Mouse (Mus musculus) midbrain, embryonic 11.5 days (tissue): ENCODE data around the gene Pdia5. TPM values are rescaled to one million over a fixed set of nuclear protein-coding genes. Genes with fewer than 3 reads are reported as not detected.

Source experiments
- ATAC-seq: fragments of 200-750 bp; cut with Nextera tagmentation; 2 replicates; pipeline ENCODE4 v1.8.0; 2017; ENCODE audit warnings: moderate TSS enrichment, moderate library complexity; ENCODE audit not compliant: low FRiP score
- DNase-seq: peaks from one replicate; pipeline ENCODE4 v3.0.0; 2015; ENCODE audit warnings: low spot score; ENCODE audit errors: missing footprints
- H3K27ac ChIP-seq: fragments of 300-500 bp; sonication (generic); 2 replicates; pipeline ENCODE4 v1.5.1; 2014; ENCODE audit warnings: low read depth, low read length
- H3K27me3 ChIP-seq: fragments of 300-500 bp; sonication (generic); 2 replicates; pipeline ENCODE4 v1.6.1; 2014; ENCODE audit warnings: mild to moderate bottlenecking, low read length, moderate library complexity, mixed read lengths; ENCODE audit not compliant: control insufficient read depth, insufficient read depth
- H3K36me3 ChIP-seq: fragments of 300-500 bp; sonication (generic); 2 replicates; pipeline ENCODE4 v1.6.1; 2014; ENCODE audit warnings: mild to moderate bottlenecking, low read length, moderate library complexity, mixed read lengths; ENCODE audit not compliant: control insufficient read depth, insufficient read depth
- H3K4me1 ChIP-seq: fragments of 300-500 bp; sonication (generic); 2 replicates; pipeline ENCODE4 v1.6.1; 2014; ENCODE audit warnings: low read length; ENCODE audit not compliant: control insufficient read depth, insufficient read depth
- H3K4me2 ChIP-seq: fragments of 300-500 bp; sonication (generic); 2 replicates; pipeline ENCODE4 v1.6.1; 2014; ENCODE audit warnings: mild to moderate bottlenecking, moderate library complexity
- H3K4me3 ChIP-seq: fragments of 300-500 bp; sonication (generic); 2 replicates; pipeline ENCODE4 v1.5.1; 2014; ENCODE audit warnings: low read depth, low read length
- H3K9ac ChIP-seq: fragments of 300-500 bp; sonication (generic); 2 replicates; pipeline ENCODE4 v1.6.1; 2014; ENCODE audit warnings: low read length
- H3K9me3 ChIP-seq: fragments of 300-500 bp; sonication (generic); 2 replicates; pipeline ENCODE4 v1.6.1; 2016; ENCODE audit warnings: low read length; ENCODE audit not compliant: control insufficient read depth
- WGBS: fragments of 180-500 bp; shearing (Covaris S2); extraction: QIAGEN DNeasy Blood & Tissue Kit; methylation state at CpG from one replicate; pipeline ENCODE4 v1.1.7; 2014; 5-methylcytosine and 5-hydroxymethylcytosine counted together
- polyA plus RNA-seq: library from polyadenylated mRNA; unstranded; fragments of >200 nt; fragmentation: Nextera tagmentation; extraction: Ambion mirVana; gene quantifications from 2 replicates; pipeline ENCODE4 v1.2.1, GENCODE M21; 2014

The Pdia5 gene
- polyA plus RNA-seq, 1 experiment from 2014 or later, result 9.6 TPM

GRCm38 (mm10) chr16:35487776-35488175 lies 2.9 kb downstream of the Pdia5 start:
- ATAC-seq (no peak), DNase-seq (peak; percentile 76)
- Histone ChIP-seq H3K27me3 (no peaks in the 10 kb centered on the region), H3K4me3 (no peak overlapping the region), H3K36me3 (no peaks in the 10 kb centered on the region), H3K9ac (no peak overlapping the region), H3K27ac (no peak overlapping the region), H3K4me2 (no peak overlapping the region), H3K9me3 (no peaks in the 10 kb centered on the region), H3K4me1 (peaks cover 12% of the 10 kb centered on the region)
- WGBS, result 86% methylated on average over 4 of the region's 4 CpGs

GRCm38 (mm10) chr16:35487056-35487455 lies 3.6 kb downstream of the Pdia5 start:
- Histone ChIP-seq H3K9ac (no peak overlapping the region), H3K4me3 (no peak overlapping the region), H3K27ac (no peak overlapping the region), H3K4me1 (peaks cover 12% of the 10 kb centered on the region), H3K36me3 (no peaks in the 10 kb centered on the region), H3K4me2 (no peak overlapping the region), H3K9me3 (no peaks in the 10 kb centered on the region), H3K27me3 (no peaks in the 10 kb centered on the region)
- ATAC-seq, result no peak
- peak; percentile 60 for DNase-seq
- 25% methylated on average over 4 of the region's 4 CpGs for WGBS

- H3K27ac ChIP-seq, result no peak overlapping the region
- H3K27me3 ChIP-seq, result no peaks in the 10 kb centered on the region
- no peaks in the 10 kb centered on the region for H3K36me3 ChIP-seq
- H3K4me3 ChIP-seq, result no peak overlapping the region
- WGBS, result 88% methylated on average over 9 of the region's 9 CpGs
- H3K9ac ChIP-seq, result no peak overlapping the region
- peaks cover 12% of the 10 kb centered on the region for H3K4me1 ChIP-seq
- ATAC-seq, result no peak
- no peak overlapping the region for H3K4me2 ChIP-seq
- H3K9me3 ChIP-seq, result no peaks in the 10 kb centered on the region
- peak; percentile 69 for DNase-seq
Observed at GRCm38 (mm10) chr16:35485711-35486110, 5.0 kb downstream of the Pdia5 start.

GRCm38 (mm10) chr16:35484526-35485233 lies 6.0 kb downstream of the Pdia5 start:
- peak; percentile 82 for DNase-seq
- no peak overlapping the region for H3K9ac ChIP-seq
- no peak overlapping the region for H3K4me3 ChIP-seq
- no peak for ATAC-seq
- WGBS, result 82% methylated on average over 8 of the region's 8 CpGs
- peaks cover 7% of the 10 kb centered on the region for H3K4me1 ChIP-seq
- no peaks in the 10 kb centered on the region for H3K27me3 ChIP-seq
- no peak overlapping the region for H3K4me2 ChIP-seq
- no peaks in the 10 kb centered on the region for H3K36me3 ChIP-seq
- no peak overlapping the region; the same call in 1 of the 2 replicates for H3K27ac ChIP-seq
- H3K9me3 ChIP-seq, result no peaks in the 10 kb centered on the region

- ATAC-seq (no peak), DNase-seq (peak; percentile 79)
- H3K27ac ChIP-seq, result no peak overlapping the region; the same call in 1 of the 2 replicates
- H3K9me3 ChIP-seq, result no peaks in the 10 kb centered on the region
- H3K4me2 ChIP-seq, result no peak overlapping the region
- H3K4me3 ChIP-seq, result no peak overlapping the region
- H3K4me1 ChIP-seq, result peaks cover 4% of the 10 kb centered on the region
- no peaks in the 10 kb centered on the region for H3K27me3 ChIP-seq
- no peak overlapping the region for H3K9ac ChIP-seq
- WGBS, result 35% methylated on average over 4 of the region's 4 CpGs
- H3K36me3 ChIP-seq, result no peaks in the 10 kb centered on the region
Observed at GRCm38 (mm10) chr16:35484105-35484504, 6.6 kb downstream of the Pdia5 start.

GRCm38 (mm10) chr16:35479301-35479700 lies 11.4 kb downstream of the Pdia5 start:
- no peaks in the 10 kb centered on the region for H3K27me3 ChIP-seq
- H3K4me1 ChIP-seq, result no peaks in the 10 kb centered on the region
- ATAC-seq (no peak), DNase-seq (peak; percentile 0)
- no peak overlapping the region for H3K27ac ChIP-seq
- WGBS, result 89% methylated on average over 6 of the region's 6 CpGs
- no peaks in the 10 kb centered on the region for H3K9me3 ChIP-seq
- no peaks in the 10 kb centered on the region for H3K36me3 ChIP-seq
- H3K9ac ChIP-seq, result no peak overlapping the region
- no peak overlapping the region for H3K4me3 ChIP-seq
- H3K4me2 ChIP-seq, result no peak overlapping the region

- peak; percentile 61 for DNase-seq
- no peak overlapping the region for H3K9ac ChIP-seq
- no peaks in the 10 kb centered on the region for H3K36me3 ChIP-seq
- no peaks in the 10 kb centered on the region for H3K27me3 ChIP-seq
- H3K9me3 ChIP-seq, result no peaks in the 10 kb centered on the region
- H3K27ac ChIP-seq, result no peak overlapping the region
- ATAC-seq, result no peak
- no peak overlapping the region for H3K4me2 ChIP-seq
- 60% methylated on average over 1 of the region's 1 CpGs for WGBS
- H3K4me3 ChIP-seq, result no peak overlapping the region
- no peaks in the 10 kb centered on the region for H3K4me1 ChIP-seq
Observed at GRCm38 (mm10) chr16:35477273-35477672, 13.4 kb downstream of the Pdia5 start.

GRCm38 (mm10) chr16:35472569-35473275 lies 18.0 kb downstream of the Pdia5 start:
- no peak overlapping the region for H3K4me2 ChIP-seq
- H3K36me3 ChIP-seq, result no peaks in the 10 kb centered on the region
- no peak overlapping the region for H3K4me3 ChIP-seq
- DNase-seq, result no peak
- no peak overlapping the region for H3K27ac ChIP-seq
- 87% methylated on average over 14 of the region's 14 CpGs for WGBS
- ATAC-seq, result no peak
- H3K27me3 ChIP-seq, result no peaks in the 10 kb centered on the region
- no peaks in the 10 kb centered on the region for H3K9me3 ChIP-seq
- no peak overlapping the region for H3K9ac ChIP-seq
- no peaks in the 10 kb centered on the region for H3K4me1 ChIP-seq

GRCm38 (mm10) chr16:35471841-35472568 lies 18.7 kb downstream of the Pdia5 start:
- Histone ChIP-seq H3K4me1 (no peaks in the 10 kb centered on the region), H3K27me3 (no peaks in the 10 kb centered on the region), H3K4me2 (no peak overlapping the region), H3K27ac (no peak overlapping the region), H3K9ac (no peak overlapping the region), H3K4me3 (no peak overlapping the region), H3K9me3 (no peaks in the 10 kb centered on the region), H3K36me3 (no peaks in the 10 kb centered on the region)
- ATAC-seq (no peak), DNase-seq (peak; percentile 64)
- WGBS, result 95% methylated on average over 17 of the region's 17 CpGs
